Mouse (Mus musculus): ENCODE measurements at regions not wholly inside any gene's neighbourhood (a gene's known extent, or its start where the extent isn't known, plus 50 kb on each side); places are given as distances from the start of the nearest gene placed in this dataset.

DNA sequence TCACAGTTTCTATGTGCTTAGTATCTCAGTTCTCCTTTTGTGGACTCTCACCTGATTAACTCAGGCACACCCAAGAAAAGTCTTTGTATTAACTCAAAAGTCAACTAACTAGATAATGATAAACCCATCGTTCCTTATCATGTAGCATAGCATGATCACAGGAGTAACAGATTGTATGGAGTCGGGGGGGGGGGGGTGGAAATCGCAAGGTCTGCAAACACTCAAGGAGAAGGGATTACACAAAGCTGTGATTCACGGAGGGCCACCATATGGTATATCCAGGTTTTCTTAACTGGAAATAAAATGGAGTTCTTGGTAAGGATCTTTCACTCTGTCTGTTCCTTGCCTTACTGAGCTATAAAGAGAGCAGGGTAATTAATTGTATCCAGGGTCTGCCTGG is 190.1 kb upstream of the Arid1b start:
- in situ Hi-C loops (cut with MboI; ENCODE audit: low pct_unique_long_range_greater_than_20kb in 1 of 2, low sequenced_read_pairs in 2 of 2, unreplicated experiment in 1 of 2): no loop called here

DNA sequence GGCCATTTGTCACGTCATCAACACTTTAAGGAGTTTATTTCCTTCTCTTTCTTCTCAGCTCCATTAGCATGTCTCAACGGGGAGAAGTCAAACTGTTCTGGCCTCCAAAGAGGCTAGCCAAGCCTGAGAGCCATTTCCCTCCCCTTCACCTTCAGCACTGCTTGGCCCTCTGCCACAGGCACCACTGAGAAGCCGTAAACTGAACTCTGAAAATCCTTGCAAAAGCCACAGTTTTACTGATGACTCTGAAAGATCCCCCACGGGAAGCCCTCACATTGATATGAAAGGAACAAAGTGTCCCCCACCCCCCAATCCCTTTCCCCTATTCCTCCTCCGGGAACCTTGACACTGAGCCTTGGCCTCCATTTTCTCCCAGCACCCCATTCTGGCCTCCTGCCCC is 188.1 kb upstream of the Arid1b start:
- in situ Hi-C loops (cut with MboI; ENCODE audit: low pct_unique_long_range_greater_than_20kb in 1 of 2, low sequenced_read_pairs in 2 of 2, unreplicated experiment in 1 of 2): no loop called here

DNA sequence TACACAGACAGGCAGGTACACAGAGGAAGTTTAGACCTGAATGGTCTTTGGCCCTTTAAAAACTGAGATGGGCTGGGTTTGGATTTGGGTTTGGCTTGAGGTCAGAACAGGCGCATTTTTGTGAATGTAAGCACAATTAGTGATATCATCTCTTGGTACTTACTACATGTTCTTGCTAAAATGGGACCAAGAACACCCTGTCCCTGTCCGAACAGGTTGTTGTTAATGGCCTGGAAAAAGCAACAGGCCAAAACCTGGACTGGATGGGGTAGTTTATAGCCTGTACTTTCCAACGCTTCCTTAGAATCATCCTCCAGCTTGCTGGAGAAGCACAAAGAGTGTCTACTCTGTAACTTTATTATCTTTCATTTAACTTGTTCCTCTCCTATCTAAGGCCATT is 185.2 kb upstream of the Arid1b start:
- in situ Hi-C loops (cut with MboI; ENCODE audit: low pct_unique_long_range_greater_than_20kb in 1 of 2, low sequenced_read_pairs in 2 of 2, unreplicated experiment in 1 of 2): no loop called here

DNA sequence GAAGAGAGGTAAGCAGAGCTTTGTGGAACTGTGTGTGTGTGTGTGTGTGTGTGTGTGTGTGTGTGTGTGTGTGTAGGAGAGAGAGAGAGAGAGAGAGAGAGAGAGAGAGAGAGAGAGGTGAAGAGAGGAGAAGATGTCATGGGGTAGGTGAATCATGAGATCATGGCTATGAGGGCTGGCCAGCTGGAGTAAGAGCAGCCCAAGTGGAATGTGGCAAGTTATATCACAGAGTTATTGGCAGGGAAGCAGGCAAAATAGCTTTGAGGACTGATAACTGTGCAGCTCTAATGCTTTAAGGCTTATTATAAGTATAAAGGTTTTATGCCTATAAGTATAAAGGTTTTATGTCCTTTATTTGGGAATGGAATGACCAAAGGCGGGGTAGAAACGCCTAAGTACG is 180.9 kb upstream of the Arid1b start:
- in situ Hi-C loops (cut with MboI; ENCODE audit: low pct_unique_long_range_greater_than_20kb in 1 of 2, low sequenced_read_pairs in 2 of 2, unreplicated experiment in 1 of 2): no loop called here

DNA sequence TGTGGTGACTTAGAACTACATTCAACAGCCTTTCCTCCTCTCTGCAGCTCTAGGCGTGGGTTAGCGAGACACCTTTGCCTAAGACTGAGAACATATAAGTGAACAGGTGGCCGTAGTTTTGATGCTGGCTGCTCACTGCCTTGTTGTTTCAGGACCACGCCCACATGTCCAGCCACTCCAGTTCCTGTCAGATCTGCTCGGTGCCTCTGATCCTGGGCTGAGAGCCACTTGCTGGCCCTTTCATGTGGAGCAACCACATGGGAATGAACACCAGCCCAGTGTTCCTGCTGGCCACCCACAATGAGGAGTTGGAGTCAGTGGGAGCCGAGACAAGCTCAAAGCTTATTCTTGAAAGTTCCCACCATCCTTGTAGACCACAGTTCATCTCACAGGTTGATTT is 180.5 kb upstream of the Arid1b start:
- in situ Hi-C loops (cut with MboI; ENCODE audit: low pct_unique_long_range_greater_than_20kb in 1 of 2, low sequenced_read_pairs in 2 of 2, unreplicated experiment in 1 of 2): no loop called here

DNA sequence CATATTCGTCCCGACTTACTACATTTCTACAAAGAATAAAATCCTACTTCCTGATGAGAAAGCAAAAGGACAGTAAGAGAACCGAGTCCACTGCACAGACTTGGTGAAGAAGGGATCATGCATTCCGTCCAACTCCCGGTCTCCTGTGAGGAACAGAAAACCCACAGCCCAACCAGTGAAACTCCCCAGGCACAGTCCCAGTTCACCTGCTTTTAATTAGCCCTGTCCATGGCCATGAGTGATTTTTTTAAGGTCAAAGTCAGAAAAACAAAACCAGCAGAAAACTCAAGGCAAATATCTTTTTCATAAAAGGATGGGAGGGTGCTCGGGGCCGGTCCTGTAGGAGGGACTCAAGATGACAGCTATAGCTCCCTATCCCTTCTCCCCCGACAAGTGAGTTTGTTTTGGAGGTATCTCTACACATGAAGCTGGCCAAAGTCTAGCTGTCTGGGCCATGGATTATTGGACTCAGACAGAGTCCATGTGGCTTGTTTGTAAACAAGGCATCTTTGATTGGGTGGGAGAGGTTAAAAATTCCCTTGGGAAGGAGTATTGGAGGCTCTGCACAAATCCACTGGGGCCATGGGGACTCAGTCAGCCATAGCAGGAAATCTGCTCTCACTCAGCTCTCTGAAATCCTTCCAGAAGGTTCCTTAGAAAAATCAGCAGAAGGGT is 168.8 kb upstream of the Arid1b start:
- in situ Hi-C loops (cut with MboI; ENCODE audit: low pct_unique_long_range_greater_than_20kb in 1 of 2, low sequenced_read_pairs in 2 of 2, unreplicated experiment in 1 of 2): no loop called here

DNA sequence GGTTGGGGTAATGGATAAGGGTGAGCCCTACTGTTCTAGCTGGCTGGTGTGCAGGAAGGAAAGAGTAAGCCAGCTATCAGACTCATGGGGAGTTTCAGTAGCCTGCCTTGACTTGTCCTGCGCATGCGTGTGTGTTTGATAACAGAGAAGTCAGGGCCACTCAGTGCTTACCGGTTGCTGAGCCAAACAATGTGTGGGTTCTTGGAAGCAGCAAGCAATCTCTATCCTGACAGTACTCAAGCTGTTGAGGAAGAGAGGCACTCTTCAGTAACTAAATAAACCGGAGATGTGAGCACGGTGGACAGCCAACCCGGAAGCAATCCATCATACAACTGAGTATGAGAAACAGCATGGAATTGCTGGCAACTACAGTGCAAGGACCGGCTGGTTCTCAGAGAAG is 160.1 kb upstream of the Arid1b start:
- in situ Hi-C loops (cut with MboI; ENCODE audit: low pct_unique_long_range_greater_than_20kb in 1 of 2, low sequenced_read_pairs in 2 of 2, unreplicated experiment in 1 of 2): no loop called here

DNA sequence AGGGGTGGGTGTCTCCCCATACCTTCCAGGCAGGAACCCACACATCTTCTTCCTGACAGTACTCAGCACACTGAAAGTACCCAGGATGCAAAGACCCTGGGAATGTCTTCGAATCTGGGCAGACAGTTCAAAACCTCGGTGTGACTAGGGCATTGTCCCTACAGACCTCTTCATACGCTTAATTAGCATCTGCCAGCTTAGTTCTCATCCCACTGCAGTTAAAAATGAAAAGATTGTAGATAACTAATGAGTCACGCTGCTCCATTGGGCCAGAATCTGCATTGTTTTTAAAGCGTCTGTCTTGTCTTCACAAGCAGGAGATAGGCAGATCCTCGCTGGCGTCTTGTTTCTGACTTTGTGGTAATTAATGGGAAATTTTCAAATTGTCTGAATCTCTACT is 159.6 kb upstream of the Arid1b start:
- in situ Hi-C loops (cut with MboI; ENCODE audit: low pct_unique_long_range_greater_than_20kb in 1 of 2, low sequenced_read_pairs in 2 of 2, unreplicated experiment in 1 of 2): no loop called here

DNA sequence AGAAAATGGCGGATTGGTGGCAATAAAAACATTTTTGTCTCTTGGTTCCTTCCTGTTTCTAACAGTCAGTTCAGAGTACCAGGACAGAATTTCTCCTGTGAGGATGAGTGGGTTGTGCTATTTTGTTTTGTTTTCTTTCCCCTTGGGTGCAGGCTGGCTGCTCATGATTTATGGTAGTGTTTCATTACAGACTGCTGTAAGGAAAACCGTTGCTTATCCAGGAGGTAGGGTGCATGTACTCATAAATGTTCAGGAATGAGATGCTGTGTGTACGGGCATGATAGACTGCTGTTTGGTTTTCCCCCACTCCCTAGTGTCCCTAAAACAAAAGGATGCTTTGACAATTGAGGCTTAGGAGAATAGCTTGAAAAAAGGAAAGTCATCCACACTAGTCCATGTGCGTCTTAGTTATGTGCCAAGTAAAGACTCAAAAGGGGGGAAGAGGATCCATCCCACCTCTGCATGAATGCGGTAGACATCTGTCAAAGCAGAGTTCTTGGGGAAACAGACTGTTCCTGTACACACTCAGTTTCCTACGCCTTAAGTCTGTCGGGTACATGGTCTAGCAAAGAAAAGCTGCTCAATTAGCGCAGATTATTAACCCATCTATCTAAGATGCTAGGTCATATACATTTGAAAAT is 158.9 kb upstream of the Arid1b start:
- in situ Hi-C loops (cut with MboI; ENCODE audit: low pct_unique_long_range_greater_than_20kb in 1 of 2, low sequenced_read_pairs in 2 of 2, unreplicated experiment in 1 of 2): no loop called here

DNA sequence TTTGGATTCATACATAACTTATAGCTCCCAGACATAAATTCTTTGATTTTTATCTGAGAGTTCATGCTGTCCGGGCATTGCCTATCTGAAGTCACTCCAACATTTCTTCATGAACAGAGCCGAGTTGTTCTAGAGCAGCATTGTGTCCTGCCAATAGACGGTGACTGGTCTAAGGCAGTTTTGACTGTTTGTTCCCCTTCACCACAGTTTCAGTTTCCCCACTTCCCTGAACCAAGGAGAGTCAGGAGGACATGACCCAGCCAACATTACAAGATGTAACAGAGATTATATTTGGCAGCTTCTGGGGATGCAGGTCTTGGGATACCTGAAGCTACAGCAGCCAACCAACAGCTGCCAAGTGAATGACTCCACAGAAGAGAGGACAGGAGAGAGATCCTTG is 154.0 kb upstream of the Arid1b start:
- in situ Hi-C loops (cut with MboI; ENCODE audit: low pct_unique_long_range_greater_than_20kb in 1 of 2, low sequenced_read_pairs in 2 of 2, unreplicated experiment in 1 of 2): no loop called here

DNA sequence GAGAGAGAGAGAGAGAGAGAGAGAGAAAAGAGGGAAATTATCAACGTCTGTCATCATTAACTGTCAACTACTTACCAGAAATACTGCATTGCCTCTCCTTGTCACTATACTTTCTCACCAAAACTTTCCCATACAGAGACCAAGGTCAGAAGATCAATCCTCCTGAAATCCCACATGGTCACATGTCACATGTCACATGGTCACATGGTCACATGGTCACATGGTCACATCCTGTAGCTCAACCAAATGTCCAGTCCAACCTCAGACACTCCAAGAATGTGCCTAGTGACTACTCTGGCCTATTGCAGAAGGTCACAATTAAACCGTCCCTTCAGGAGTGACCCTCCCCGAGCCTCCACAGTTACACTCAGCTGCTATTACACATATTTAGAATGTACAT is 135.8 kb upstream of the Arid1b start:
- in situ Hi-C loops (cut with MboI; ENCODE audit: low pct_unique_long_range_greater_than_20kb in 1 of 2, low sequenced_read_pairs in 2 of 2, unreplicated experiment in 1 of 2): no loop called here

DNA sequence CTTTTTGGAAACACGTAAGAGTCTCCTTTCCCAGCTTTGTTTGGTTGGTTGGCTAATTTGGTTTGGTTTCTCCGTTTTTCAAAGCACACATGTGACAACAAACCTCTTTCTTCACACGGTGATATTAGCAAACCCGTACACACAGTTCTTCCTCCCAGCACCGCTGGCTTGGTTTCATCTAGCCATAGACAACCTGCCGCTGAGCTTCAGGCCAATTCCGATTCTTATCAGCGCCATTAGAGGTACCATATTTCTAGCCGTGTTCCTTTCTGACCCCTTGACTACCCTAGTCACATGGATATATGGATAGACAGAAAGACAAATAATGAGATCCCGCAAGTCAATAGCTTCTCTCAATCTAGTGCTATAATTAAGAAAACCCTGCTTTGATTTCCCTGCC is 129.2 kb upstream of the Arid1b start:
- in situ Hi-C loops (cut with MboI; ENCODE audit: low pct_unique_long_range_greater_than_20kb in 1 of 2, low sequenced_read_pairs in 2 of 2, unreplicated experiment in 1 of 2): no loop called here

DNA sequence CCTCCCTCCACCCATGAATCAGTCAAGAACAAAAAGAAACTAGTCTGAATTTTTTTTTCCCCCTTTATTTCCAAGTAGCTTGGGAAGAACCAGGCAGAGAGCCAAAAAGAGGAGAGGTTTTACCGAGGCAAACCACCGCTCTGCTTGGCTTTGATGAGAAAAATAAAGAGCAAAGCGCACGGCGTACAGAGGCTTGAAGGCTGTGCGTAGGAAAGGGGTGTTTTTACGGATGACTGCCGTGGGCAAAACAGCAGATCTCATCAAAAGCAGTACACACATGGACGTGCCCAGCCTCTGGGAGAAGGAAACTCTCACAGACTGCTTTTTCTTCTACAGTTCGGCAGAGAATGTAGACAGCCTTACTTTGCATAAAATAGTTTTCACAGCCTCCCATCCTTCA is 128.5 kb upstream of the Arid1b start:
- in situ Hi-C loops (cut with MboI; ENCODE audit: low pct_unique_long_range_greater_than_20kb in 1 of 2, low sequenced_read_pairs in 2 of 2, unreplicated experiment in 1 of 2): no loop called here

DNA sequence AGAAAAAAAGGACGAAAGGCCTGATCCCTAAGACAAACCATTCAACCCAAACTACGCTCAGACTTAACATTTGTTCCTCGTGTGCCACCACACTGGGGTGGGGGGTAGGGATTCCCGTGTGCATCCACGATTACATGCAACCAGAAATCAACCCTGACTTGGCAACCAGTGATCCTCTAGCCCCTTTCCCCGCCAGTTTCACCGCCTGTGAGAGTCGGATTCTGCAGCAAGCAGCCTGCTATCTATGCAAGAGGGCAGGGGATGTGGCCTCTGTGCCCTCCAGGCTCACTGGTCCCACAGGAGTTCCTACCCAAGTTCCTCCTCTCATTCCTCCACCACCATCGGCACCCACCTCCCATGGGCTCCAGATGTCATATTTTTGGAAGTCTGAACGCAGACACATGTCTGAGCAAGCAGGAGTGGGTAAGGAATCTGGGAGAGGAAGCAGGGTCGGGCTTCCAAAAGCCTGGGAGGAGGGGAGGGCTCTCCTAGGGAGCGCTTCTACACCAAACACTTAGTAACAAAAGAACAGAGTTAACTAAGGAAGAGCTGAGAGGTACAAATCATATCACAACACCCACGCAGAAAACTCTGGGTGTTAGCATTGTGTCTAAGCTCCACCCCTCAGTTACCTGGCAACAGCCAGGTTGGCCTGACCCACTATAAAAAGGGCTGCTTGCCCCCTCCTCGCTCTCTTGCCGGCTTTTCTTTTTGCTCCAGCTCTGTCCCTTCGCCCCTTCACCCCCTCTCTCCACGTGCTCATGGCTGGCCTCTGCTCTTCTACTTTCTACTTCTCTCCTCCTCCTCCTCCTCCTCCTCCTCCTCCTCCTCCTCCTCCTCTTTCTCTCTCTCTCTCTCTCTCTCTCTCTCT is 127.9 kb upstream of the Arid1b start:
- in situ Hi-C loops (cut with MboI; ENCODE audit: low pct_unique_long_range_greater_than_20kb in 1 of 2, low sequenced_read_pairs in 2 of 2, unreplicated experiment in 1 of 2): no loop called here

DNA sequence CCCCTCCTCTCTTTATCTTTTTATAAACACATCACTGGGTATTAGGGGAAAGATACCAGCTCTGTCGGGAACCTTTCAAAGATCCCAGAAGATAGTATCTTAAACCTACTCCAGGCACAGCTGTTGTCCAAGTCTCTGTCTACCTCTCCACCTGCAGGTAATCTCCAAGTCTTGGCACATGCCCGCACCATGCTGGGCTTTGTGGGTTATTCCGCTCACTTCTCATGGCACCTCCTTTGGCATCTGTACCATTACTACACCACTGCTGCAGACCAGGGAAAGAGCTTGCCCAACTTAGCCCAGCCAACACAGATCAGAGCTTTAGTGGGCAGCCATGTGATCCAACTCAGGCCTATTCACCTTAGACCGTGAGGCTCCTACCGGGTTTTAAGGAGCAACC is 127.0 kb upstream of the Arid1b start:
- in situ Hi-C loops (cut with MboI; ENCODE audit: low pct_unique_long_range_greater_than_20kb in 1 of 2, low sequenced_read_pairs in 2 of 2, unreplicated experiment in 1 of 2): no loop called here

DNA sequence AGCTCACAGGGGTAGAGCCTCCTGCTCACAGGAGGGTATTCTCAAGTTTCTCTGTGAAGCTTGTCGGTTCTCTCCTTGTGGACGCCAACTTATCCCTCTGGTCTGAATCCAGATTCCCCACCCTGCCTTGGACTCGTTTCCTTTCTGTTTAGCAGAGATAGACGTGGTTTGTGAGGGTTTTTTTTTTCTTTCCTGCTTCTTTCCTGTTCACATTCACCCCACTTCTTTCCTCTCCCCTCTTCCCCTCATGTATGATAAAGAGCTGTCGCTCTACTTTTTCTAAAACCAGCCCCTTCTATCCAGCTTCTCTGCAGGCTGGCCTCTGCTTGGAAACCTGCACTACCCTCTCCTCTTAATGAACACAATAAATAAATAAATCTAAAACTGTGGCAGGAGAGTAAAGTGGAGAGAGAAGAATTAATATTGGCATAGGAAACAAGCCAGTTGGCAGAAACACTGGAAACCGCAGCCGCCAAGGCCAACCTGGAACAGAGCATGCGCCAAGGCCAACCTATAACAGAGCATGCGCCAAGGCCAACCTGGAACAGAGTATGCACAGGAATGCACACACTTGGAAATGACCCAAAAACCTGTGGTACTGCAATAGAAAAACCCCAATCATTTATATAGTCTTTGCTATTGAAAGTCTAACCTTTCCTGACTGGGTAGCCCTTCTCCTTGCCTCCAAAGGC is 126.2 kb upstream of the Arid1b start:
- in situ Hi-C loops (cut with MboI; ENCODE audit: low pct_unique_long_range_greater_than_20kb in 1 of 2, low sequenced_read_pairs in 2 of 2, unreplicated experiment in 1 of 2): no loop called here

DNA sequence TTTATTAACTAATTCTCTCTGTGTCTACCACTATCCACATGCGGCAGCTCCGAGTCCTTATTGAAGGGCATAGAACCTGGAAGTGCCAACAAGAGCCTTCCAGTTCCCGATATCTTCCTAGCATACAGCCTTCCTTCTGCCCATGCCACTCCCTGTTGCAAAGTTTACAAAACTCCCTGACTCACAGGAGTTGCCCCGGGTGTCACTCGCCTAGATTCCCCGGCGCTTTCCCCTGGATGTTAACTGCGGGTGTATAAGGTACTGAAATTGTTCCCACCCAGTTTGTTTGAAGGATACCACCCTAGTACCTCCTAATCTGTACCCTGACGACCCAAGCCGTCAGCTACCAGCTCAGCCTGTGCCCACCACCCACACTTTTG is 125.7 kb upstream of the Arid1b start:
- in situ Hi-C loops (cut with MboI; ENCODE audit: low pct_unique_long_range_greater_than_20kb in 1 of 2, low sequenced_read_pairs in 2 of 2, unreplicated experiment in 1 of 2): no loop called here

DNA sequence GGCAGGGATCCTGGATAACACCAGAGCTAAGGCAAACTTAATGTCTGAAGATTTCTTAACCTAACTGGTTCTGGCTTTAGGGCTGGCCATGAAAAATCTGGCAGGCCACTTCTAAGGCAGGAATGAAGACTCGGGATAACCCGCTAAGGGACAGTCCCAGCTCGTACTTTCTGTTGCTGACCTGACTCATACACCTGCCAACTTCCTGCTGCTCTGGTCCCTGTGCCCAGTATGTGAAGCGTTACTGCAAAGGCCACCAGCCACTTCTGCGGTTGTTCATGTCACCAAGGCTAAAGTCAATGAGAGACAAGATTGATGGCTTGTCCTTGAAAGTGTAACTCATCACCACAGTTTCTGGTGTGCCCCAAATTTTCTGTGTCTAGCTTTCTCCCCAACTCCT is 125.3 kb upstream of the Arid1b start:
- in situ Hi-C loops (cut with MboI; ENCODE audit: low pct_unique_long_range_greater_than_20kb in 1 of 2, low sequenced_read_pairs in 2 of 2, unreplicated experiment in 1 of 2): no loop called here

DNA sequence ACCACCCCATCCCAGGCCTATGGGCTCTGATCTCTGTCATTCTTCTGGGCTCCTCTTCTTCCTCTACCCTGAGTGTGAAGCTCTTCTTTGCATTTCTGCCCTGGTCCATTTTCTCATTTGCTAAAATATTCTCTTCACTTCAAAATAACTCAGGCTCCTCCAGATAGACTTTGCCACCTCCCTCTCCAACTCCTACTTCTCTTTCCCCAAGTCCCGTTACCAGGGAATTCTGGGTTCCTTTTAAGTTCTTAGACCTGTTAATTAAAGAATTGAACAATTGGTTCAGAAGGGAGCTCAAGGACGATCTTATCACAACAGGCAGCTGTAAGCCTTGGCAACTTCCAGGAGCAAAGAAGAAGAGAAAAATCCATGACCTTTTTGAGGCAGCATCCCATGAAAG is 122.9 kb upstream of the Arid1b start:
- in situ Hi-C loops (cut with MboI; ENCODE audit: low pct_unique_long_range_greater_than_20kb in 1 of 2, low sequenced_read_pairs in 2 of 2, unreplicated experiment in 1 of 2): no loop called here

Measured in mouse embryonic stem cell (cell line).